Comparison of ENCODE assay signal across 8 mouse cellular contexts in genomic region chr3:96936241-96936640, GRCm38 (mm10). TPM values are rescaled to one million over a fixed set of nuclear protein-coding genes. Genes with fewer than 3 reads are reported as not detected.
DNase-seq lines count a peak whose midpoint lies in the region; ATAC-seq and TF ChIP-seq lines count a peak whose summit lies in the region.

No protein-coding gene starts in this region.

- DNase-seq in kidney, adult 8-10 months: peak; percentile 6 to 10
- DNase-seq in kidney, adult 11 months: no peak
- DNase-seq in CD4-positive, CD25-positive, alpha-beta regulatory T cell, adult 2 months (ENCODE audit: low read depth, low spot score): peak; percentile 82
- peak; percentile 49 for DNase-seq in Muller cell, postnatal 12 days (ENCODE audit: inconsistent ontology term)
- peak; percentile 87 for DNase-seq in embryonic facial prominence, embryonic 11.5 days (ENCODE audit: low spot score)
- DNase-seq in midbrain, postnatal 0 days (ENCODE audit: low spot score): peak; percentile 91
- DNase-seq in urinary bladder, adult 2 months (ENCODE audit: low spot score): no peak

- WGBS in embryonic facial prominence, embryonic 11.5 days: 11% methylated on average over 6 of the region's 6 CpGs
- WGBS in midbrain, postnatal 0 days: 11% methylated on average over 6 of the region's 6 CpGs
- WGBS in forebrain, embryonic 13.5 days: 10% methylated on average over 6 of the region's 6 CpGs

- H3K36me3 ChIP-seq in embryonic facial prominence, embryonic 11.5 days (replicated peaks; ENCODE audit: control insufficient read depth, insufficient read depth, low read depth, low read length): no peaks in the 10 kb centered on the region
- no peaks in the 10 kb centered on the region for H3K36me3 ChIP-seq in midbrain, postnatal 0 days (ENCODE audit: insufficient read depth, low read length)
- no peaks in the 10 kb centered on the region for H3K36me3 ChIP-seq in forebrain, embryonic 13.5 days (ENCODE audit: poor library complexity, severe bottlenecking)

- peak; percentile 99 for TF ChIP-seq CTCF in midbrain, postnatal 0 days (IDR thresholded peaks at IDR 0.05)

- H3K27me3 ChIP-seq in embryonic facial prominence, embryonic 11.5 days (ENCODE audit: control insufficient read depth, insufficient read depth, low read length): no peaks in the 10 kb centered on the region
- no peaks in the 10 kb centered on the region for H3K27me3 ChIP-seq in midbrain, postnatal 0 days (ENCODE audit: insufficient read depth, low read length)
- no peaks in the 10 kb centered on the region for H3K27me3 ChIP-seq in forebrain, embryonic 13.5 days

- H3K27ac ChIP-seq in embryonic facial prominence, embryonic 11.5 days (replicated peaks; ENCODE audit: low read depth, low read length): no peak overlapping the region
- H3K27ac ChIP-seq in midbrain, postnatal 0 days (ENCODE audit: low read depth, low read length): no peak overlapping the region
- H3K27ac ChIP-seq in forebrain, embryonic 13.5 days: no peak overlapping the region

- H3K9me3 ChIP-seq in embryonic facial prominence, embryonic 11.5 days (replicated peaks; ENCODE audit: control insufficient read depth, low read length): no peaks in the 10 kb centered on the region
- H3K9me3 ChIP-seq in midbrain, postnatal 0 days (ENCODE audit: low read length): no peaks in the 10 kb centered on the region
- no peaks in the 10 kb centered on the region for H3K9me3 ChIP-seq in forebrain, embryonic 13.5 days (replicated peaks)

- no peak overlapping the region for H3K9ac ChIP-seq in embryonic facial prominence, embryonic 11.5 days (replicated peaks; ENCODE audit: low read length)
- no peak overlapping the region for H3K9ac ChIP-seq in midbrain, postnatal 0 days (replicated peaks; ENCODE audit: low read length, poor library complexity, severe bottlenecking)
- no peak overlapping the region for H3K9ac ChIP-seq in forebrain, embryonic 13.5 days

- ATAC-seq in embryonic facial prominence, embryonic 11.5 days (replicated peaks; ENCODE audit: insufficient number of reproducible peaks, low FRiP score, low TSS enrichment, low read depth): no peak
- ATAC-seq in midbrain, postnatal 0 days (ENCODE audit: low FRiP score): no peak
- no peak for ATAC-seq in forebrain, embryonic 13.5 days

- H3K4me3 ChIP-seq in embryonic facial prominence, embryonic 11.5 days (ENCODE audit: low read depth, low read length): no peak overlapping the region
- no peak overlapping the region for H3K4me3 ChIP-seq in midbrain, postnatal 0 days (ENCODE audit: low read depth, low read length)
- H3K4me3 ChIP-seq in forebrain, embryonic 13.5 days: no peak overlapping the region

- H3K4me2 ChIP-seq in embryonic facial prominence, embryonic 11.5 days (ENCODE audit: low read depth, low read length): no peak overlapping the region
- no peak overlapping the region for H3K4me2 ChIP-seq in midbrain, postnatal 0 days (ENCODE audit: low read depth, low read length, poor library complexity, severe bottlenecking)
- H3K4me2 ChIP-seq in forebrain, embryonic 13.5 days: no peak overlapping the region

- H3K4me1 ChIP-seq in embryonic facial prominence, embryonic 11.5 days (ENCODE audit: control insufficient read depth, insufficient read depth, low read length): peaks cover 3% of the 10 kb centered on the region; the same call in 1 of the 2 replicates
- peaks cover 3% of the 10 kb centered on the region; the same call in 1 of the 2 replicates for H3K4me1 ChIP-seq in midbrain, postnatal 0 days (ENCODE audit: insufficient read depth, low read length)
- peaks cover 10% of the 10 kb centered on the region for H3K4me1 ChIP-seq in forebrain, embryonic 13.5 days

RNA-seq across cellular contexts. Expression of gene Gja8, which starts 10.4 kb away (rescaled TPM):
- 0.49 and 2.5 TPM in 2 replicates for polyA plus RNA-seq in embryonic facial prominence, embryonic 11.5 days (2014; fragmentation: Nextera tagmentation; extraction: Ambion mirVana)
- 0.05 TPM in 1 of 2 replicates, not detected in the other for total RNA-seq in midbrain, postnatal 0 days (2014; rRNA removed)
- polyA plus RNA-seq in midbrain, postnatal 0 days (2015; fragmentation: Nextera tagmentation; extraction: Ambion mirVana): 0.02 and 0.05 TPM in 2 replicates
- polyA plus RNA-seq in forebrain, embryonic 13.5 days (2015; fragmentation: Nextera tagmentation; extraction: Ambion mirVana): 0.03 TPM in 1 of 2 replicates, not detected in the other
- polyA plus RNA-seq in urinary bladder, adult 2 months (2012; rRNA removed): not detected in 2 replicates

RNA-seq across cellular contexts. Expression of gene Gpr89, which starts 31.1 kb away (rescaled TPM):
- 41.6 and 41.9 TPM in 2 replicates for polyA plus RNA-seq in embryonic facial prominence, embryonic 11.5 days (2014; fragmentation: Nextera tagmentation; extraction: Ambion mirVana)
- total RNA-seq in midbrain, postnatal 0 days (2014; rRNA removed): 23.2 and 28.9 TPM in 2 replicates
- polyA plus RNA-seq in midbrain, postnatal 0 days (2015; fragmentation: Nextera tagmentation; extraction: Ambion mirVana): 34.1 and 35.9 TPM in 2 replicates
- 37.4 and 38.9 TPM in 2 replicates for polyA plus RNA-seq in forebrain, embryonic 13.5 days (2015; fragmentation: Nextera tagmentation; extraction: Ambion mirVana)
- polyA plus RNA-seq in urinary bladder, adult 2 months (2012; rRNA removed): 10.4 and 11.5 TPM in 2 replicates

RNA-seq across cellular contexts. Expression of gene Gja5, which starts 31.7 kb away (rescaled TPM):
- polyA plus RNA-seq in embryonic facial prominence, embryonic 11.5 days (2014; fragmentation: Nextera tagmentation; extraction: Ambion mirVana): 3.0 and 3.9 TPM in 2 replicates
- 0.80 and 0.88 TPM in 2 replicates for total RNA-seq in midbrain, postnatal 0 days (2014; rRNA removed)
- 0.93 and 2.1 TPM in 2 replicates for polyA plus RNA-seq in midbrain, postnatal 0 days (2015; fragmentation: Nextera tagmentation; extraction: Ambion mirVana)
- polyA plus RNA-seq in forebrain, embryonic 13.5 days (2015; fragmentation: Nextera tagmentation; extraction: Ambion mirVana): 2.3 and 3.0 TPM in 2 replicates
- 4.4 and 5.5 TPM in 2 replicates for polyA plus RNA-seq in urinary bladder, adult 2 months (2012; rRNA removed)

Comparison
In these comparisons a context has a peak if more than half of its experiments do, and no peak if none do; other contexts are left out.
1. DNase-seq: peak in kidney, adult 8-10 months (2 of 2), CD4-positive, CD25-positive, alpha-beta regulatory T cell, adult 2 months (single experiment), Muller cell, postnatal 12 days (single experiment), embryonic facial prominence, embryonic 11.5 days (single experiment) and midbrain, postnatal 0 days (single experiment); none in kidney, adult 11 months (single experiment) and urinary bladder, adult 2 months (single experiment).